In the genomic region with DNA sequence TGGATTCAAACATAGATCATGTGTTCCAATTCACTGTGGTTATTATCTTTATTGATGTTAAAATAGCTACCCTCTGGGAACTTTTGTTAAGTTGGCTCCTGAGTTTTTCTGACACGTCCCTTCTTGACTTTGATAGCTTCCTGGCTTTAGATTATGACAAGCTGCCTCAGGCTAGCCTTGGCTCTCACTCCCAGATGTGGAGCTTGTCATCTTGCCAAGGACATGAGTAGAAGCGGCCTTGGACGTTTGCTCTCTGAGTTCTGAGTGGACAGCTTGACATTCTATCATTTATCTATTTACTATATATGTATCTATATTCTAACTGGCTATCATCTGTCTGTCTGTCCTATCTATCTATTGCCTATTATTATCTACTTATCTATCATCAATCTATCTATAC, we compare ENCODE assay signal across 4 mouse cellular contexts.
"Had no signal": no experiment of that assay in that cellular context is flagged by ENCODE, and none has a peak within 500 bp of the region (broad histone marks: within the 10 kb centered on the region; RNA-seq: fewer than 3 reads in every experiment).

No protein-coding gene starts in this region.

- DNase-seq: kidney, postnatal 25 days; lung, postnatal 36 days; midbrain, embryonic 14.5 days; right cerebral cortex, adult 18-20 months had no signal
